Mouse (Mus musculus) bone marrow, adult 2 months (tissue): ENCODE measurements around the gene Rpp14.

Experiments used
- CTCF ChIP-seq: fragments of 200-500 bp; IDR thresholded peaks from 2 replicates; pipeline ENCODE4 v1.5.1; 2011; ENCODE audit warnings: low read length, control low read depth; ENCODE audit not compliant: control insufficient read depth, insufficient read depth
- POLR2A ChIP-seq: fragments of 200-500 bp; IDR thresholded peaks from 2 replicates; pipeline ENCODE4 v1.6.1; 2011; ENCODE audit warnings: low read depth, mild to moderate bottlenecking, control low read depth, low read length, borderline replicate concordance; ENCODE audit not compliant: control insufficient read depth

- TF ChIP-seq POLR2A, result no peak
- no peak for TF ChIP-seq CTCF
Measured at GRCm38 (mm10) chr14:8124046-8124881, 44.1 kb downstream of the Rpp14 start.
